In the genomic region with DNA sequence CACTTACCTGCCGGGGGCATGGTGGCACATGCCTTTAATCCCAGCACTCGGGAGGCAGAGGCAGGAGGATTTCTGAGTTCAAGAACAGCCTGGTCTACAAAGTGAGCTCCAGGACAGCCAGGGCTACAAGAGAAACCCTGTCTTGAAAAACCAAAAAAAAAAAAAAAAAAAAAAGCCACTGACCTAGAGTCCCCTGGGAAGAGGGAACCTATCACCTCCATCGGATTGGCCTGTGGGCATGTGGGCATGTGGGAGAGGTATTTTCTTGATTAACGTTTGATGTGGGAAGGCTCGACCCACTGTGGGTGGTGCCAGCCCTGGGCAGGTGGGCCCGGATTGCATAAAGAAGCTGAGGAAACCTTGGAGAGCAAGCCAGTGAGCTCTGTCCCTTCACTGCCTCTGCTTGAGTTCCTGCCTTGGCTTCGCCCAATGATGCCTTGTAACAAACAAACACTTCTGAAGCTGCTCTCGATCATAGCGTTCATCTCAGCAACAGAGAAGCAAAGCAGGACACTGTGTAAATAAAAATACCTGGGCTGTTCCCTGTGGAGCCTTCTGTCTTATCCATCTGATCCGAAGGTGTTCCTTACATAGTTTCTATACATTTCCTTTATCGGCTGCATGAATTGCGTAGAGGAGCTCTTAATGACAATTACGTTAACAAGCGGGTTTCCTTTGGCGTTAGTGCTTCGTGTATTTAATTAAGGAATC, we compare ENCODE assay signal across 9 mouse cellular contexts.
DNase-seq lines count a peak whose midpoint lies in the region; ATAC-seq and TF ChIP-seq lines count a peak whose summit lies in the region.
"Had no signal": no experiment of that assay in that cellular context is flagged by ENCODE, and none has a peak within 500 bp of the region (broad histone marks: within the 10 kb centered on the region; RNA-seq: fewer than 3 reads in every experiment).

No protein-coding gene starts in this region.

- H3K4me1 ChIP-seq in heart, adult 2 months (ENCODE audit: control insufficient read depth, insufficient read depth, low read length), result peaks cover 3% of the 10 kb centered on the region; the same call in 1 of the 2 replicates
- H3K4me1 ChIP-seq in ES-E14 (ENCODE audit: control insufficient read depth in 2 of 2, insufficient read depth in 2 of 2, low read length in 2 of 2, poor library complexity in 1 of 2), result peaks cover 0 to 23% of the 10 kb centered on the region in 2 experiments
- peaks cover 10% of the 10 kb centered on the region; the same call in 1 of the 2 replicates for H3K4me1 ChIP-seq in hindbrain, embryonic 14.5 days (replicated peaks; ENCODE audit: control insufficient read depth, insufficient read depth, low read length)
- peaks cover 13% of the 10 kb centered on the region; the same call in 1 of the 2 replicates for H3K4me1 ChIP-seq in midbrain, embryonic 11.5 days (ENCODE audit: control insufficient read depth, insufficient read depth, low read length)

- no peak for TF ChIP-seq CTCF in heart, adult 2 months (IDR thresholded peaks at IDR 0.05)

- intact Hi-C loops in heart, adult 2 months (cut with DNase I), result no loop called here

- in situ Hi-C loops in ES-E14 (cut with MboI; ENCODE audit: low sequenced_read_pairs in 2 of 2, unreplicated experiment in 2 of 2), result no loop called here

- TF ChIP-seq POLR2A in heart, adult 2 months (IDR thresholded peaks at IDR 0.05; ENCODE audit: insufficient read depth, low read depth, low read length), result no peak

- no peaks in the 10 kb centered on the region for H3K27me3 ChIP-seq in heart, adult 2 months (ENCODE audit: control insufficient read depth, insufficient read depth, low read length)
- H3K27me3 ChIP-seq in hindbrain, embryonic 14.5 days (ENCODE audit: control insufficient read depth, insufficient read depth, low read length), result peaks cover 17% of the 10 kb centered on the region
- H3K27me3 ChIP-seq in midbrain, embryonic 11.5 days (ENCODE audit: control insufficient read depth, insufficient read depth, low read length), result peaks cover 5% of the 10 kb centered on the region

- peak overlapping the region; percentile 80; the same call in 1 of the 2 replicates for H3K27ac ChIP-seq in heart, adult 2 months
- no peak overlapping the region for H3K27ac ChIP-seq in ES-E14 (ENCODE audit: insufficient read depth, low read depth, low read length, poor library complexity, severe bottlenecking)
- no peak overlapping the region for H3K27ac ChIP-seq in hindbrain, embryonic 14.5 days
- no peak overlapping the region for H3K27ac ChIP-seq in midbrain, embryonic 11.5 days (ENCODE audit: low read depth, low read length)

- no peak for TF ChIP-seq EP300 in heart, adult 2 months (IDR thresholded peaks at IDR 0.05; ENCODE audit: insufficient read depth, low read depth, low read length)

- ATAC-seq in hindbrain, embryonic 14.5 days (ENCODE audit: low FRiP score), result no peak
- ATAC-seq in midbrain, embryonic 11.5 days (ENCODE audit: low FRiP score), result no peak
- ATAC-seq in cerebellum, adult (ENCODE audit: insufficient number of reproducible peaks, low FRiP score, low TSS enrichment), result no peak

- no peaks in the 10 kb centered on the region for H3K79me2 ChIP-seq in heart, adult 2 months (replicated peaks; ENCODE audit: control insufficient read depth, insufficient read depth, low read length)

- 59% methylated on average over 16 of the region's 16 CpGs for WGBS in heart, adult 2 months
- 30% methylated on average over 16 of the region's 16 CpGs for WGBS in hindbrain, embryonic 14.5 days
- 30% methylated on average over 16 of the region's 16 CpGs for WGBS in midbrain, embryonic 11.5 days

- no peak for DNase-seq in heart, adult 2 months
- no peak for DNase-seq in heart, postnatal 4 days
- DNase-seq in ES-E14 (ENCODE audit: low read depth, low spot score), result no peak
- no peak for DNase-seq in hindbrain, embryonic 14.5 days (ENCODE audit: low spot score)
- DNase-seq in midbrain, embryonic 11.5 days (ENCODE audit: low spot score, missing footprints), result peak; percentile 91
- DNase-seq in cerebellum, adult 18-20 months, result no peak
- DNase-seq in layer of hippocampus, postnatal 14 days (ENCODE audit: low spot score in 2 of 2), result no peak
- DNase-seq: gastrocnemius, postnatal 14 days had no signal

- no peaks in the 10 kb centered on the region for H3K9me3 ChIP-seq in ES-E14 (ENCODE audit: control insufficient read depth, insufficient read depth, low read depth, low read length)
- H3K9me3 ChIP-seq in hindbrain, embryonic 14.5 days (ENCODE audit: control insufficient read depth, low read length), result no peaks in the 10 kb centered on the region
- no peaks in the 10 kb centered on the region for H3K9me3 ChIP-seq in midbrain, embryonic 11.5 days (ENCODE audit: control insufficient read depth, low read length)

- H3K9ac ChIP-seq in heart, adult 2 months (ENCODE audit: low read depth, low read length), result no peak overlapping the region
- no peak overlapping the region for H3K9ac ChIP-seq in ES-E14 (ENCODE audit: insufficient read depth, low read depth, low read length, poor library complexity, severe bottlenecking)
- no peak overlapping the region for H3K9ac ChIP-seq in hindbrain, embryonic 14.5 days
- no peak overlapping the region for H3K9ac ChIP-seq in midbrain, embryonic 11.5 days (ENCODE audit: low read length)

- H3K4me2 ChIP-seq in hindbrain, embryonic 14.5 days (replicated peaks), result peak overlapping the region; percentile 96
- peak overlapping the region; percentile 87 for H3K4me2 ChIP-seq in midbrain, embryonic 11.5 days

- H3K36me3 ChIP-seq in heart, adult 2 months (ENCODE audit: control insufficient read depth, insufficient read depth, low read length), result no peaks in the 10 kb centered on the region
- H3K36me3 ChIP-seq in ES-E14 (ENCODE audit: control insufficient read depth, insufficient read depth, low read length, poor library complexity, severe bottlenecking), result peaks cover 3% of the 10 kb centered on the region; the same call in 1 of the 2 replicates
- no peaks in the 10 kb centered on the region for H3K36me3 ChIP-seq in hindbrain, embryonic 14.5 days (replicated peaks; ENCODE audit: control insufficient read depth, insufficient read depth)
- no peaks in the 10 kb centered on the region for H3K36me3 ChIP-seq in midbrain, embryonic 11.5 days (ENCODE audit: control insufficient read depth, insufficient read depth, low read length)

- H3K4me3 ChIP-seq in heart, adult 2 months, result peak overlapping the region; percentile 50
- H3K4me3 ChIP-seq in ES-E14 (ENCODE audit: insufficient read depth in 1 of 2, low read depth in 1 of 2, low read length in 2 of 2, poor library complexity in 1 of 2, severe bottlenecking in 1 of 2), result no peak overlapping the region
- H3K4me3 ChIP-seq in hindbrain, embryonic 14.5 days (replicated peaks; ENCODE audit: low read length), result peak overlapping the region; percentile 61; the same call in 1 of the 2 replicates
- H3K4me3 ChIP-seq in midbrain, embryonic 11.5 days (ENCODE audit: low read depth, low read length), result peak overlapping the region; percentile 67; the same call in 1 of the 2 replicates

TF ChIP-seq in ES-E14, 5 proteins besides CTCF, POLR2A, EP300 and RAD21:
- TF ChIP-seq ZC3H11A (IDR thresholded peaks at IDR 0.05; ENCODE audit: borderline replicate concordance, low read depth, low read length) (no peak), ZNF384 (IDR thresholded peaks at IDR 0.05; ENCODE audit: low read depth, low read length) (0 out of 2 replicates have a peak, but pooled peaks have one; percentile 55)

Comparison
In these comparisons a context has a peak if more than half of its experiments do, and no peak if none do; other contexts are left out.
1. H3K4me3 ChIP-seq: peak in heart, adult 2 months (single experiment), hindbrain, embryonic 14.5 days (single experiment) and midbrain, embryonic 11.5 days (single experiment); none in ES-E14 (0 of 2).